Mouse (Mus musculus) CH12.LX (cell line): Measurements from ENCODE around the gene Nme3. TPM values are rescaled to one million over a fixed set of nuclear protein-coding genes. Genes with fewer than 3 reads are reported as not detected.

ENCODE experiments used
- DNase-seq: peaks from one replicate; pipeline ENCODE4 v3.0.0-alpha.2; 2013; ENCODE audit errors: extremely low read depth
- H3K27ac ChIP-seq: 2 replicates; pipeline ENCODE4 v1.5.1; 2012; ENCODE audit warnings: low read depth, mild to moderate bottlenecking, control low read depth, moderate library complexity; ENCODE audit not compliant: insufficient read depth
- H3K27me3 ChIP-seq: replicated peaks from 2 replicates; pipeline ENCODE3; 2012; ENCODE audit warnings: inconsistent platforms
- H3K36me3 ChIP-seq, 2 experiments: replicated peaks in 1 of 2; 2 replicates each; pipeline versions ENCODE3 to v1.6.1; 2012; ENCODE audit warnings: inconsistent platforms in 1 of 2, low read length in 1 of 2, mild to moderate bottlenecking in 1 of 2, mixed read lengths in 1 of 2, moderate library complexity in 1 of 2; ENCODE audit not compliant: control insufficient read depth in 1 of 2, insufficient read depth in 1 of 2
- H3K4me1 ChIP-seq, 2 experiments: 2 replicates each; pipeline ENCODE4 v1.6.1; 2012; ENCODE audit warnings: inconsistent platforms in 1 of 2, moderate library complexity in 1 of 2; ENCODE audit not compliant: insufficient read depth in 2 of 2, control insufficient read depth in 1 of 2
- H3K4me2 ChIP-seq: 2 replicates; pipeline ENCODE4 v1.6.1; 2012; ENCODE audit warnings: low read depth, mild to moderate bottlenecking, control low read depth; ENCODE audit not compliant: poor library complexity, insufficient read depth, severe bottlenecking
- H3K4me3 ChIP-seq, 3 experiments: fragments of 150-350 bp in 1 of 3; sonication (generic) in 1 of 3; replicated peaks in 1 of 3; 2 replicates each; pipeline versions ENCODE3 to v1.5.1; 2011 to 2012; ENCODE audit warnings: low read depth in 2 of 3, low read length in 2 of 3, mild to moderate bottlenecking in 2 of 3, moderate library complexity in 2 of 3, control low read depth in 1 of 3, improper control_type of control experiment in 1 of 3, inconsistent platforms in 1 of 3, mixed read lengths in 1 of 3; ENCODE audit not compliant: poor library complexity in 1 of 3
- H3K79me2 ChIP-seq: replicated peaks from 2 replicates; pipeline ENCODE4 v1.6.1; 2012; ENCODE audit warnings: mild to moderate bottlenecking, moderate library complexity; ENCODE audit not compliant: control insufficient read depth, poor library complexity, insufficient read depth, severe bottlenecking; ENCODE audit errors: extremely low read depth
- H3K9ac ChIP-seq: 2 replicates; pipeline ENCODE4 v1.6.1; 2012; ENCODE audit warnings: low read depth, mild to moderate bottlenecking, control low read depth, moderate library complexity; ENCODE audit not compliant: insufficient read depth
- H3K9me3 ChIP-seq: replicated peaks from 2 replicates; pipeline ENCODE3; 2012; ENCODE audit warnings: low read length, inconsistent platforms, mixed read lengths
- CHD2 ChIP-seq: IDR thresholded peaks from 2 replicates; pipeline ENCODE4 v1.6.1; 2011; ENCODE audit warnings: low read length, improper control_type of control experiment
- CTCF ChIP-seq, 2 experiments: IDR thresholded peaks in 1 of 2; conservative IDR thresholded peaks in 1 of 2; 2 replicates each; pipeline ENCODE4 v1.5.1; 2011 to 2012; ENCODE audit warnings: low read depth in 2 of 2, low read length in 2 of 2, improper control_type of control experiment in 1 of 2, inconsistent platforms in 1 of 2, mild to moderate bottlenecking in 1 of 2, moderate library complexity in 1 of 2
- ELF1 ChIP-seq: IDR thresholded peaks from 2 replicates; pipeline ENCODE4 v1.6.1; 2014; ENCODE audit warnings: low read depth, mild to moderate bottlenecking, inconsistent platforms, low read length, improper control_type of control experiment
- EP300 ChIP-seq: IDR thresholded peaks from 2 replicates; pipeline ENCODE4 v1.6.1; 2011; ENCODE audit warnings: low read length, improper control_type of control experiment
- HCFC1 ChIP-seq: IDR thresholded peaks from 2 replicates; pipeline ENCODE4 v1.6.1; 2012; ENCODE audit warnings: low read depth, mild to moderate bottlenecking, inconsistent platforms, low read length, improper control_type of control experiment
- IRF4 ChIP-seq: IDR thresholded peaks from 2 replicates; pipeline ENCODE4 v1.6.1; 2014; ENCODE audit warnings: low read depth, mild to moderate bottlenecking, inconsistent platforms, low read length, improper control_type of control experiment
- JUN ChIP-seq: IDR thresholded peaks from 2 replicates; pipeline ENCODE4 v1.6.1; 2011; ENCODE audit warnings: low read depth, mild to moderate bottlenecking, low read length, improper control_type of control experiment, moderate library complexity; ENCODE audit not compliant: insufficient read depth
- JUND ChIP-seq: conservative IDR thresholded peaks from 2 replicates; pipeline ENCODE4 v1.6.1; 2011; ENCODE audit warnings: low read depth, low read length, improper control_type of control experiment
- KAT2A ChIP-seq: IDR thresholded peaks from 2 replicates; pipeline ENCODE4 v1.6.1; 2012; ENCODE audit warnings: low read length, improper control_type of control experiment, inconsistent platforms; ENCODE audit not compliant: insufficient replicate concordance
- MAFK ChIP-seq: IDR thresholded peaks from 2 replicates; pipeline ENCODE4 v1.6.1; 2011; ENCODE audit warnings: low read length, improper control_type of control experiment; ENCODE audit not compliant: insufficient replicate concordance
- MAX ChIP-seq: IDR thresholded peaks from 2 replicates; pipeline ENCODE4 v1.6.1; 2011; ENCODE audit warnings: low read length, improper control_type of control experiment
- MAZ ChIP-seq: IDR thresholded peaks from 2 replicates; pipeline ENCODE4 v1.6.1; 2012; ENCODE audit warnings: low read depth, mild to moderate bottlenecking, inconsistent platforms, low read length, improper control_type of control experiment, moderate library complexity
- MEF2A ChIP-seq: IDR thresholded peaks from 2 replicates; pipeline ENCODE4 v1.6.1; 2014; ENCODE audit warnings: low read depth, mild to moderate bottlenecking, inconsistent platforms, low read length, improper control_type of control experiment, borderline replicate concordance
- MXI1 ChIP-seq: IDR thresholded peaks from 2 replicates; pipeline ENCODE4 v1.6.1; 2011; ENCODE audit warnings: mild to moderate bottlenecking, low read depth, low read length, improper control_type of control experiment
- MYC ChIP-seq: IDR thresholded peaks from 2 replicates; pipeline ENCODE4 v1.6.1; 2011; ENCODE audit warnings: low read depth, mild to moderate bottlenecking, improper control_type of control experiment, low read length
- NELFE ChIP-seq: IDR thresholded peaks from 2 replicates; pipeline ENCODE4 v1.6.1; 2011; ENCODE audit warnings: low read depth, low read length, improper control_type of control experiment
- NRF1 ChIP-seq: IDR thresholded peaks from 2 replicates; pipeline ENCODE4 v1.6.1; 2014; ENCODE audit warnings: low read depth, mild to moderate bottlenecking, inconsistent platforms, low read length, improper control_type of control experiment, moderate library complexity
- PAX5 ChIP-seq: IDR thresholded peaks from 2 replicates; pipeline ENCODE4 v1.6.1; 2012; ENCODE audit warnings: low read length, inconsistent platforms, mixed read lengths
- POLR2A ChIP-seq: IDR thresholded peaks from 2 replicates; pipeline ENCODE4 v1.6.1; 2011; ENCODE audit warnings: low read depth, mild to moderate bottlenecking, improper control_type of control experiment, low read length
- RAD21 ChIP-seq: IDR thresholded peaks from 2 replicates; pipeline ENCODE4 v1.6.1; 2011; ENCODE audit warnings: low read depth, mild to moderate bottlenecking, low read length, improper control_type of control experiment, moderate library complexity
- RCOR1 ChIP-seq: conservative IDR thresholded peaks from 2 replicates; pipeline ENCODE4 v1.6.1; 2012; ENCODE audit warnings: low read depth, mild to moderate bottlenecking, inconsistent platforms, low read length, improper control_type of control experiment
- SIN3A ChIP-seq: IDR thresholded peaks from 2 replicates; pipeline ENCODE4 v1.6.1; 2012; ENCODE audit warnings: low read length, improper control_type of control experiment, inconsistent platforms
- SMC3 ChIP-seq: IDR thresholded peaks from 2 replicates; pipeline ENCODE4 v1.6.1; 2011; ENCODE audit warnings: low read depth, low read length, improper control_type of control experiment
- TBP ChIP-seq: conservative IDR thresholded peaks from 2 replicates; pipeline ENCODE4 v1.6.1; 2011; ENCODE audit warnings: low read depth, low read length, improper control_type of control experiment
- TCF12 ChIP-seq: IDR thresholded peaks from 2 replicates; pipeline ENCODE4 v1.6.1; 2014; ENCODE audit warnings: low read depth, mild to moderate bottlenecking, inconsistent platforms, low read length, improper control_type of control experiment
- UBTF ChIP-seq: IDR thresholded peaks from 2 replicates; pipeline ENCODE4 v1.6.1; 2012; ENCODE audit warnings: low read depth, mild to moderate bottlenecking, inconsistent platforms, low read length, improper control_type of control experiment, moderate library complexity
- USF1 ChIP-seq: IDR thresholded peaks from 2 replicates; pipeline ENCODE4 v1.6.1; 2014; ENCODE audit warnings: low read depth, mild to moderate bottlenecking, inconsistent platforms, low read length, improper control_type of control experiment
- ZKSCAN1 ChIP-seq: IDR thresholded peaks from 2 replicates; pipeline ENCODE4 v1.6.1; 2012; ENCODE audit warnings: low read depth, inconsistent platforms, low read length, improper control_type of control experiment, borderline replicate concordance
- ZMIZ1 ChIP-seq: IDR thresholded peaks from 2 replicates; pipeline ENCODE4 v1.6.1; 2012; ENCODE audit warnings: low read depth, mild to moderate bottlenecking, inconsistent platforms, low read length, improper control_type of control experiment
- ZNF384 ChIP-seq: IDR thresholded peaks from 2 replicates; pipeline ENCODE4 v1.6.1; 2012; ENCODE audit warnings: low read depth, low read length, improper control_type of control experiment, inconsistent platforms
- dilution Hi-C: fragments of 300-500 bp; cut with MboI; formaldehyde crosslinking; loops from 2 replicates; pipeline ENCODE4 v1.14.3; 2020; ENCODE audit warnings: low sequenced_read_pairs; ENCODE audit not compliant: extremely low pct_unique_long_range_greater_than_20kb, extremely low pct_ligation_motif_present
- in situ Hi-C: fragments of 300-500 bp; cut with MboI; formaldehyde crosslinking; loops from 3 replicates; pipeline ENCODE4 v1.14.3; 2019; ENCODE audit warnings: low sequenced_read_pairs, low pct_ligation_motif_present, low pct_unique_long_range_greater_than_20kb, mixed read lengths
- polyA plus RNA-seq: library from polyadenylated mRNA; unstranded; fragments of >175 nt; gene quantifications from 2 replicates; pipeline ENCODE4 v1.2.1, GENCODE M21; 2012; ENCODE audit warnings: low read depth; ENCODE audit not compliant: insufficient read length
- total RNA-seq, 2 experiments: library from RNA; depleted of rRNA; stranded (reverse); fragments of 300-350 nt in 1 of 2; fragments of >200 nt in 1 of 2; gene quantifications; 2 replicates each; pipeline ENCODE4 v1.2.3; 2012 to 2014

Gene Nme3
- total and polyA plus RNA-seq, 3 experiments: 11.4 to 16.7 (median 13.8) TPM

GRCm38 (mm10) chr17:24935666-24936065, 39.4 kb downstream of the Nme3 start:
- Histone ChIP-seq H3K9ac (peak overlapping the region; percentile 75), H3K79me2 (peaks cover 52% of the 10 kb centered on the region), H3K27me3 (no peaks in the 10 kb centered on the region), H3K9me3 (no peaks in the 10 kb centered on the region), H3K4me2 (peak overlapping the region; percentile 90), H3K4me1 (peaks cover 8 to 34% of the 10 kb centered on the region in 2 experiments; a peak in 3 of 4 replicates)
- in situ Hi-C loops: no loop called here
- no peak for DNase-seq
- dilution Hi-C loops: no loop called here
- TF ChIP-seq CHD2 (no peak), RCOR1 (no peak), JUND (no peak), SMC3 (no peak), NELFE (no peak), MAX (no peak), PAX5 (no peak), MYC (no peak), ZKSCAN1 (no peak), TCF12 (no peak), USF1 (no peak), RAD21 (no peak), ELF1 (no peak), MAZ (no peak), ZMIZ1 (no peak), JUN (no peak)
- TF ChIP-seq, all 38 proteins: peak for 0
- Histone ChIP-seq H3K27ac (no peak overlapping the region), H3K4me3 (peak overlapping the region; percentile 74 to 99 (median 98)), H3K36me3 (peaks cover 7 to 34% of the 10 kb centered on the region in 2 experiments)

- Histone ChIP-seq H3K4me1 (peaks cover 8 to 41% of the 10 kb centered on the region in 2 experiments; a peak in 3 of 4 replicates), H3K4me2 (peak within 1 kb of the TSS; percentile 90), H3K9me3 (no peaks in the 10 kb centered on the region), H3K4me3 (peak within 1 kb of the TSS; percentile 74 to 99 (median 98)), H3K9ac (peak within 1 kb of the TSS; percentile 88), H3K36me3 (peaks cover 8 to 35% of the 10 kb centered on the region in 2 experiments), H3K27ac (peak within 1 kb of the TSS; percentile 65), H3K27me3 (no peaks in the 10 kb centered on the region), H3K79me2 (peaks cover 46% of the 10 kb centered on the region)
- dilution Hi-C loops (no loop called here), in situ Hi-C loops (no loop called here)
- peak; percentile 94 for DNase-seq
- TF ChIP-seq MYC: 0 out of 2 replicates have a peak, but pooled peaks have one; percentile 27
- TF ChIP-seq EP300: no peak
- TF ChIP-seq ZMIZ1: peak; percentile 86
- peak in 1 of 2 experiments; percentile 59; a peak in 2 of 4 replicates for TF ChIP-seq CTCF (conservative IDR thresholded peaks at IDR 0.05 in 1 of 2, IDR thresholded peaks at IDR 0.05 in 1 of 2; ENCODE audit: low read depth in 2 of 2, low read length in 2 of 2)
- no peak for TF ChIP-seq ZNF384
- TF ChIP-seq SIN3A: peak; percentile 26
- TF ChIP-seq SMC3: peak; percentile 33
- 0 out of 2 replicates have a peak, but pooled peaks have one; percentile 7 for TF ChIP-seq MEF2A
- peak; percentile 48; the same call in 1 of the 2 replicates for TF ChIP-seq MXI1
- TF ChIP-seq UBTF: peak; percentile 81
- peak; percentile 80; the same call in 1 of the 2 replicates for TF ChIP-seq TBP
- TF ChIP-seq HCFC1: peak; percentile 79
- peak; percentile 89 for TF ChIP-seq NELFE
- TF ChIP-seq CHD2: no peak
- peak; percentile 95 for TF ChIP-seq POLR2A
- no peak for TF ChIP-seq PAX5
- peak; percentile 46 for TF ChIP-seq RAD21
- TF ChIP-seq MAX: peak; percentile 18; the same call in 1 of the 2 replicates
- no peak for TF ChIP-seq NRF1
- TF ChIP-seq MAFK: no peak
- no peak for TF ChIP-seq KAT2A
- TF ChIP-seq IRF4: no peak; the same call in 1 of the 2 replicates
These were observed 40.2 kb downstream of the Nme3 start, which contains the start of gene Mapk8ip3 for GRCm38 (mm10) chr17:24936259-24937237. Mapk8ip3 (minus strand) TSS chr17:24936977.
